Mouse (Mus musculus) testis, postnatal 14 days (tissue): Measurements from ENCODE around the gene Megf11.
"Not testable (repeated sequence)": the region's sequence is repeated elsewhere in the genome, so short reads cannot be mapped to it uniquely, and the experiment has no call there.

Experiments used
- DNase-seq: peaks from one replicate; pipeline ENCODE4 v3.0.0; 2021; ENCODE audit warnings: low spot score

Megf11 gene

DNA sequence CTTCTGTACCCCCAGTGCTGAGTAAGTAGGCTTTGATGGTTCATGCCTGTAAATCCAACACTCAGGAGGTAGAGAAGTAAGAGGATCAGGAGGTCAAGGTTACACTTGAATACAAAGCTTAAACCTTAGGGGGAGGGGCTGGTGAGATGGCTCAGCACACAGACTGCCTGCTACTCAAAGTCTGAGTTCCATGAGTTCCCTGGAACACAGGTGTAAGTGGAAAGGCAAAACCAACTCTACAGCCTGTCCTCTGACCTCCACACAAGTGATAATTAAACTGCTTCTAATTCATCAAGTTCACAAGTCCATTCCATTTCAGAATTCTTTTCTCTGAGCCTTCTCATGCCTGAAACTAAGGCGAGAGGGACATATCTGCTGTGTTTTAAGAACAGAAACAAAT lies 265.8 kb downstream of the Megf11 start:
- DNase-seq, result no peak

DNA sequence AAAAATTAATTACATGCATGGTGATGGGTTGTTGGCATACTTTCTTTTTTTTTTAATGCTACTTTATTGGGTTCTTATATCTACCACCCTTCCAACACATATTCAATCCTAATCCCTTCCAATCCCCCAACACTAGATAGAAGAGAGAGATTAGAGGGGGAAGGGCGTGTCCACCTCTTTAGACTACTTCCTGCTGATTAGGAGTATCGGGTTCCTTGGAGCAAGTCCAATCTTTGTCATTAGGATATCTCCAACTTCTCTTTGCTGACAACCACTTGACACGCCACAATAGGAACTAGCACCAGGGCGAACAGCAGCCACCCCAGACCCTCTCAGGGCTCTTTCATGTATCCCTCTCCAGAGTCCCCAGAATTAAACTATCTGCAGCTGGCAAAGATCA lies 266.3 kb downstream of the Megf11 start:
- no peak for DNase-seq

GRCm38 (mm10) chr9:64652138-64652537 lies 266.7 kb downstream of the Megf11 start:
- DNase-seq, result no peak

DNA sequence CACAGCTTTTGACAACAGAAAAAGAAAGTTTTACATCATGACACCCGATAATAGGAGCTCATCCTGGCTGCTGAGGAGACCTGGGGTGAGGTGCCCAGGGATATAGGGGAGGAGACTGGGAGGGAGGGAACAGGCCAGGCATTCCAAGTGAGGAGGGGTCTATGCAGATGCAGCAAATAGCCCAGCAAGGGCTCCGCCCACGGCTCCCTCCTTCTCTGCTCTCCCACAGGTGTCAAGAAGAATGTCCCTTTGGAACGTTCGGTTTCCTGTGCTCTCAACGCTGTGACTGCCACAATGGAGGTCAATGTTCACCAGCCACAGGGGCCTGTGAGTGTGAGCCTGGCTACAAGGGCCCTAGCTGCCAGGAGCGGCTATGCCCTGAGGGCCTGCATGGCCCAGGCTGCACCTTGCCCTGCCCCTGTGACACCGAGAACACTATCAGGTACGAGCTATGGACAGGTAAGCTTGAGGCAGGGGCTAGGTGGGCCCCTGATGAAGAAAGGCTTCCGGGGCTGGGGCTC lies 267.5 kb downstream of the Megf11 start:
- DNase-seq, result no peak

GRCm38 (mm10) chr9:64654723-64655122 lies 269.3 kb downstream of the Megf11 start:
- DNase-seq, result no peak

- DNase-seq, result no peak
These were observed 271.2 kb downstream of the Megf11 start for GRCm38 (mm10) chr9:64656613-64657012.

DNA sequence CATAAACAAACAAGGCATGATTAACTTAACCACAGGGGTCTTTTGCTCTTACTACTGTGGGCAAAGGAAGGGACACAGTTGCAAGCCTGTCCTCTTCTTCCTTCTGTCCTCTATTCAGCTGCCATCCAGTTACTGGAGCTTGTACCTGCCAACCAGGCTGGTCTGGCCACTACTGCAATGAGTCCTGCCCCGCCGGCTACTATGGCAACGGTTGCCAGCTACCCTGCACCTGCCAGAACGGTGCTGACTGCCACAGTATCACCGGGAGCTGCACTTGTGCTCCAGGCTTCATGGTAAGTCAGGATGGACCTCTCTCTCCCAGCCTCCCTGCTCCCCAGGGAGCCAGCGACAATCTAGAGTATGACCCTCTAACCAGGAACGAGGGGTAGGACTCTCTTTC lies 274.8 kb downstream of the Megf11 start:
- no peak for DNase-seq

DNA sequence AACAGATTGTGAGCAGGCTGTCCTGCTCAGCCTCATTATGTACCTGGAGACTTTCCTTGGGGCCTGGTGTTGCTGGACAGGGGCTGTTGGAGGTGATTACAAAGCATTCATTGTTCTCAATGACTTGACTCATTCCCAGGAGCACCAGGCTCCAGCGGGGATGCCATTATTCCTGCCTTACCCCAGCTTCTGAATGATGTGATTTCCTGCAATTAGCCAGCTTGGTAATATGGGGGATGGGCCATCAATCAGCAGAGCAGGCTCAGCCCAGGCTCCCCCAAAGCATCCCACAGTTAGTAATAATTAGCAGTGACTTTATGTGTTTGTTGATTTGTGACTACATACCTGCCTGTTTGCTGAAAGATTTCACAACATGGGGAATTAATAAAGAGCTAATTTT lies 279.2 kb downstream of the Megf11 start:
- no peak for DNase-seq

DNA sequence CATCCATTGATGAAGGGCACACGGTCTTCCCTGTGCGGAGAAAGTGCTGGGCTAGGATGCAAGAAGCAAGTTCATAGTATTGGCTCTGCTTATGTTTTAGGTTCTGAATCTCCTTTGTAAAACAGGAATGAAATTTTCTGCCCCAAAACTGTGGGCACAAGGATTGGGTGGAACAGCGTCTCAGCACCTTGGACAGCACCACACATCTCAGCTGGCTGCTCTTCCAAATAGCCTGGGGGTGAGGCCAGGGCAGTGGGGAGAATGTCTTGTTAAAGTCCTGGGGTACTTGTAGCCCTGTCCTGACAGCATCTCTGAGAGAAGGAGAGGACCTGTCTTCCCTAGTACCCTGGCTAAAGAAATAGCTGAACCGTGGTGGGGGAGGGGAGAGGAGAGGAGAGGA lies 281.1 kb downstream of the Megf11 start:
- no peak for DNase-seq

DNA sequence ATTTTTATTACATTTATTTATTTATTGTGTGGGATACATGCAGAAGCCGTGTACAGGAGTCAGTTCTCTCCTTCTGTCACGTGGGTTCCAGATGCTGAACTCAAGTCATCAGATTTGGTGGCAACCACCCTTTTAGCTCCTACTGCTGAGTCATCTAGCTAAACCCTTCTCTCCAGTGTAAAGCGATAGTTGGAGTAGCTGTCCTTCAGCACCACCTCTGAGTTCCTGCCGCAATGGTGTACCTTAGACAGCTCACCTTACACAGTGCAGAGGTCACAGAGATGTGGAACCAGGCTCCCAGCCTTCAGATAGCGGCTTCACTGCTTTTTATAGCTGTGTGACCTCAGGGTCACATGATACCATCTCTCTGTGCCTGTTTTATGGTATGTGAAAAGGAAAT lies 282.1 kb downstream of the Megf11 start:
- DNase-seq, result no peak

- no peak for DNase-seq
These were observed 282.6 kb downstream of the Megf11 start for GRCm38 (mm10) chr9:64668001-64668400.

GRCm38 (mm10) chr9:64671341-64672319 lies 286.2 kb downstream of the Megf11 start:
- DNase-seq, result not testable (repeated sequence)

DNA sequence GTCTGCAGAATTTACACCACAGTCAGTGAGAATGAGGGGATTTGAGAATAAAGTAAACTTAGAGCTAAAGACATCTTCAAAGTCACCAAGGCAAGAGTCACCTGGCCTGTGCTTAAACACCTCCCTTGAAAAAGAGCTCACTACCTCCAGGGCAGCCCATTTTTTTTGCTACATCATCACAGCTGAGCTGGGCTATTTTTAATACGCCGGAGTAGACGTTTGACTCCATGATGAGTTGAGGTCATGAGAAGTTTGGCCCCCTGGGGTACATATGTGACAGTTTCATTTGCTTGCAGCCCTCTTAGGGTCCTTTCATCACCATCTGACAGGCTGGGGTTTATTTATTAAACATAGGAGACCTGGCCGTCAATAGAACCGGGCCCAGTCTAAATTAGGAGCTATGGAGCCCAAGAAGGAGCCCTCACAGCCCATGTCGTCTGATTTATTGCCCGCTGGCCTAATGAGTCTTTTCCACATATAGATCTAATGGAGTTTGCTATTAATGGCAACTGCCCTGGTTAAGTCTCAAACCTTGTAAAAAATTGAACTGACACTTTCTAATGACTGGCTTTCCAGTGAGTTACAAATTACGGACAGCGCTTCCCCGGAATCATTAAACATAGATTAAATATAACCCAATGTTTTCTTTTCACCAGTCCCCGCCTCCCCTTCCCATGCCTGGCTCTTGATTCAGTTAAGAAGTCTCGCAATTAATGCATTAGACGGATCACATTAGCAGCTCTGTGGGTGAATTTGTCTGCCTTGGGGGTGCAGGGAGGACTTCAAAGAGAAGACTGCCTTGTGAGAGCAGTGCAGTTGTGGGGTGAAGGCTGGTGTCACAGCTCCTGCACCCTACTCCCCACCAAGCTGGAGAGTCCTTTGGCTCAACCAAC lies 301.9 kb downstream of the Megf11 start:
- no peak for DNase-seq

DNA sequence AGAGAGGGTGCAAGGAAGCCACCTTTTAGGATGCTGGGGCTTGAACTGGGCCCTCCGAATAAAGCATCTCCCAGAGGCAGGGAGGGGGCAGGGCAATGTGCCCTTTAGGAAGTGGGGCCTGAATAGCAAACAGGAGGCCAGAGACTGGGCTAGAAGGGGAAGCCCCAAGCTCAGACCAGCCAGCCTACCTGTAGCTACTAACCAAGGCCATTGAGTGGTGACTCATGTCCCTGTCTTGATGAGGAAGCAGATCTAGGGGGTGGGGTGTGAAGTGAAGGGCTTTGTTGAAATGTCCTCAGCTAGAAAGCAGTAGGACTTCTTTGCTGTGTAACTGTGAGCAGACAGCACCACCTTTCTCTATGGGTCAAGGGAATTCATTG lies 302.6 kb downstream of the Megf11 start:
- DNase-seq, result no peak

GRCm38 (mm10) chr9:64690771-64691170 lies 305.3 kb downstream of the Megf11 start:
- no peak for DNase-seq

GRCm38 (mm10) chr9:64691176-64691575 lies 305.8 kb downstream of the Megf11 start:
- no peak for DNase-seq

- no peak for DNase-seq
These were observed 307.7 kb downstream of the Megf11 start for GRCm38 (mm10) chr9:64693094-64693493.

- DNase-seq, result no peak
These were observed 309.8 kb downstream of the Megf11 start for GRCm38 (mm10) chr9:64695266-64695665.

DNA sequence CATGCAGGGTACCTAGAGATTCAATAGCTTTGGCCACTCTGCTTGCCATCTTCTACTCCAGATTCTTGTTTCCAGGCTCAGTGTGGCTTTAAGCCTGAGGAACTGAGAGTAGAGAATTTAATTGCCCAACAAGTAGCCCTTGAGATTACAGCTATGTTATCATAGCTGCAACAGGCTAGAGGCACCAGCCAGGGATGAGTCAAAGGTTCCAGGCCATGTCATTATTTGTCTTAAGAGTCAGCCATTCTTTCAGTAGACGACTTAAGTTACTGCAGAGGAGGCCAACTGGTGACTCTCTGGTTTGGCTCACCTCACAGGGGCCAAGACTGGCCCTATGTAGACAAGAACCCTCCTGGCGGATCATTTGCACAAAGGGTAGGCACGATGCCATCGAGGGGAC lies 311.0 kb downstream of the Megf11 start:
- no peak for DNase-seq

GRCm38 (mm10) chr9:64697006-64697405 lies 311.6 kb downstream of the Megf11 start:
- DNase-seq, result no peak

GRCm38 (mm10) chr9:64697677-64698076 lies 312.3 kb downstream of the Megf11 start:
- no peak for DNase-seq

DNA sequence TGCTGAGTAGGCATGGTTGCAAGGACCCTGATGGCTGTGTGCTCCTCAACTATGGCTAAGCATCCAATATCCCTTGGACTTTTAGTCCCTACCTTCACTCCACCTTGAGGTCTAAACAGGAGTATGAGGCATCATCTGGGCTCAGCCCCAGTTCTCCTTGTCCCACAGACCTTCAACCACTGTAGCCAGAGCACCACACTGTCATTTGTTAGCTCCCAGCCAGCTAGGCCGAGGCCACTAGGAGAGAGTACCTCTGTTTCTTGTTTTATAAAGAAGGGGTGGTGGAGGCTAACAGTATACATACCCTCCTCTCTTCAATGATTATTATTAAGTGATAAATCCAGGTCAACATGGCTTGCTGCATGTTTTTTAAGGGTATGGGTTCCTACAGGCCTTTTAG lies 313.2 kb downstream of the Megf11 start:
- no peak for DNase-seq
